Mouse (Mus musculus) left cerebral cortex, adult 11 months (tissue): ENCODE results near the gene Ube2s.
"Not testable (repeated sequence)": the region's sequence is repeated elsewhere in the genome, so short reads cannot be mapped to it uniquely, and the experiment has no call there.

Experiments
- DNase-seq: peaks from one replicate; pipeline ENCODE4 v3.0.0; 2022; ENCODE audit warnings: low spot score

The Ube2s gene

DNA sequence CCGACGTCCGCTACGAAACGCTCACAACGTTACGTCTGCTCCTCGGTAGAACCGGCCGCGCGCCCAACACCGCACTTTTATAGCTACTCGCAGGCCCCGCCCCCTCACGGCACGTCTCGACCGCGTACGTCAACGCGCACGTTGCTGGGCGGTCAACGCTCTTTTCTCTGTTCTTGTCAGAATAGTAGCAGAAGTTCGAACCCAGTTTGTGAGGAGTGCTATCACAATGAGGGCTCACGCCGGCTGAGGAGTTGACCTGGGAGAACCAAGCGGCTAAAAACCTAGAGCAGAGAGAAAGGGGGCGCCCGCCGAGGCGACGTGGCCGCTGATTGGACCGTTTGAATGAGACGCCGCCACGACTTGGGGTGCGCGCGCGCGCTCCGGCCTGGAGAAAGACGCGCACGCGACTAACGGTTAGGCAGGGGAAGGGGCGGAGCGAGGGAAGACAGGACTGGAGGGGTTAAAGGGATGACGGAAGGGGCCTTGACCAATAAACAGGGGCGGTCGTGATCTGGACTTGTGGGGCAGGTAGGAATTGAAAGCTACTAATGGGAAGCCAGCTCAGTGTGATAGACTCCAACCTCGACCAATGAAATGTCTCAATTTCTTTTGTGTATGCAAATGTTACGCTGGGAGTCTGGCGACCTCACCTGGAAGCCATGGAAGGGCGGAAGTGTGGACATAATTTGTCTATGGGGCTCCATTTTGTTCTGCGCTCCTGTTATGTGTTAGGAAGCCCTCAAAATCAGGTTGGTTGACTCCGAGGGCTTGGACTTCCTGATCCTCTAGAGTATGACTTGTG lies at the start of gene Ube2s:
Gene Ube2s, minus strand, starts transcription at position 288 of the 802 bp plus-strand sequence.
- peak; percentile 99 for DNase-seq

DNA sequence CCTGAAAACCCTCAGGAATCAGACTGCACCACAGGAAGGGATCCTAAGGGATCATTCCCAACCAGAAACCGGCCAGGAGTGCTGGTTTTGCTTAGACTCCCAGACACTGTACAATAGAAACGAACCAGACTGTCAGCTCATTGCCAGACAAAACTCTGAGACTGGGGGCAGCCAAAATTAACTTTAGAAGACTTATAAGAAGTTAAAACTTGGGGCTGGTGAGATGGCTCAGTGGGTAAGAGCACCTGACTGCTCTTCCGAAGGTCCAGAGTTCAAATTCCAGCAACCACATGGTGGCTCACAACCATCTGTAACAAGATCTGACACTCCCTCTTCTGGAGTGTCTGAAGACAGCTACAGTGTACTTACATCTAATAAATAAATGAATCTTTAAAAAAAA lies 48.5 kb upstream of the Ube2s start:
- not testable (repeated sequence) for DNase-seq

DNA sequence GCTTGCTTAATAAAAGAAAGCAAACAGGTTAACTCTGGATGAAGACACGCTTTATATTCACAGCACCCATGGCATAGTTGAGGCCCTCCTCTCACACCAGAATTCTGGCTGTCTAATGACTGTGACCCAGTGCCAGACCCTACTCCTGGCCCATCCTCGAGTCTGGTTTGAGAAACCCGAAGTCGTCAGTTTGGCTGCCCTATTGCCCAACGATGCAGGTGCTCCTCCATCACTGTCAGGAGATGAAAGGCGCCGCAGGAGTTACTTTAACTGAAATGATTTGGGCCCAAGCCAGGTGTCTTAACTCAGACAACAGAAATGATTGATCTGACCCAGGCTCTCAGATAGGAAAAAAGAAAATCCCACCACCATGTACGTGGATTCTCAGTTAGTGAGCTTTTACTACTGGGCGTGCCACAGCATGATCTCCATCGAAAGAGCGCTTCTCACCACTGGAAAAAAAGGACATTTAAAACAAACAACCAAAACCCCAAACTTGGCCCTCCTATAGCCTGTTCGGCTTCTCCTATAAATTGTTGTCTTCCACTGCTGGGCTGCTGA lies 47.1 kb upstream of the Ube2s start:
- DNase-seq = no peak

DNA sequence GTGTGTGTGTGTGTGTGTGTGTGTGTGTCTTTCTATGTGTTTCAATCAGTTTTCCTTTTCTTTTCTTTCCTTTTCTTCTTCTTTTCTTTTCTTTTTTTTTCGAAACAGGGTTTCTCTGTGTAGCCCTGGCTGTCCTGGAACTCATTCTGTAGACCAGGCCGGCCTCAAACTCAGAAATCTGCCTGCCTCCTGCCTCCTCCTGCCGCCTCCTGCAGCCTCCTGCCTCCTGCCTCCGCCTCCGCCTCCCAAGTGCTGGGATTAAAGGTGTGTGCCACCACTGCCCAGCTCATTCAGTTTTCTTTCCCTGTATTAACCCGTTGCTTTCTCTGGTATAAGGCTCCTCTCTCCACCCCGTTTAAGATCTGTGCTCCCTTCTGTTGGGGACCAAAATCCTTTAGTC lies 44.9 kb upstream of the Ube2s start:
- DNase-seq = no peak

DNA sequence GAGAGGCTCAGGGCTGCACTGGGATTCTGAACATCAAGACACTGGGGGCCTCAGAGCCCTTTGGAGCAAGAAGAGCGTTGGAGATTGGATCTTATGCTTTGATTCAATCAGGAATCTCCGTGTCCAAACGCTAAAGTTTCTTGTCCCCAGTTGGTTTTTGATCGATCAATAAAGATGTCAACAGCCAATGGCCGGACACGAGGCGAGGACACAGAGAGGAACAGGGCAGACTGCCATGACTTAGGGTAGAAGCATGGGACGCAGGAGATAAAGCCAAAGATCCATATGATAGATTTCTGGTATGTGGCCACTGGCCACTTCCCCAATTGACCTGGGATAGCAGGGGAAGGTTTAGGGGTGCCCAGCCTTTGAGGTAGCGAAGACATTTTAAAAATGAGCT lies 44.1 kb upstream of the Ube2s start:
- DNase-seq = no peak

DNA sequence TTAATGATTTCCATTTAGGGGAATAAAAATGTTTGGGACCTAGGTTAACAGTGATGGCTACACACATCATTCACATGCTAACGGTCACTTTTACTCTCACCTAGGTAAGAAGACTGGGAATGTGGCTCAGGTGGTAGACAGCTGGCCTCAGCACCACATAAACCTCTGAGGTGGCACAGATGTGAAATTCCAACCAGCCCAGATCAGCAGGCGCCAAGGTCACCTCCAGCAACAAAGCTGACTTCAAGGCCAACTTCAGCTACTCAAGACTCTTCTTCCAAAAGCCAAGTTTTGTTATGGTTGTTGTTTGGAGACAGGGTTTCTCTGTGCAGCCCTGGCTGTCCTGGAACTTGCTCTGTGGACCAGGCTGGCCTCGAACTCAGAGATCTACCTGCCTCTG lies 41.2 kb upstream of the Ube2s start:
- no peak for DNase-seq

DNA sequence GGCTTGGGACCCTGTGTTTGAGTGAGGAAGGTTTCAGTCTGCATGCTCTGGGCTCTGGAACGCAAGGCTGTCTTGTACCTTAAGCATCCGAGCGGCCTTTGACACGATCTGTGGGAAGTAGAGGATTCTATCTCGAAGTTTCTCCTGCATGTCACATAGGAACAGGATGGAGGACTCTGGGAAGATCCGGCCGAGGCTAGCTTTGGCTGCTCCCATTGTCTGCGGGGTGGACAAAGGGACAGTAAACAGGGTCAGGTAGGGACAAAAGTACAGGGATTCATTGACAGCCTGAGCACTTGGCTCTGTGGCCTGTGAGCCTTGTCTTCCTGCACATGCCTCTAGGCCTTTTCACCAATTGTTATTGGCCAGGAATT lies 38.9 kb upstream of the Ube2s start:
- no peak for DNase-seq

DNA sequence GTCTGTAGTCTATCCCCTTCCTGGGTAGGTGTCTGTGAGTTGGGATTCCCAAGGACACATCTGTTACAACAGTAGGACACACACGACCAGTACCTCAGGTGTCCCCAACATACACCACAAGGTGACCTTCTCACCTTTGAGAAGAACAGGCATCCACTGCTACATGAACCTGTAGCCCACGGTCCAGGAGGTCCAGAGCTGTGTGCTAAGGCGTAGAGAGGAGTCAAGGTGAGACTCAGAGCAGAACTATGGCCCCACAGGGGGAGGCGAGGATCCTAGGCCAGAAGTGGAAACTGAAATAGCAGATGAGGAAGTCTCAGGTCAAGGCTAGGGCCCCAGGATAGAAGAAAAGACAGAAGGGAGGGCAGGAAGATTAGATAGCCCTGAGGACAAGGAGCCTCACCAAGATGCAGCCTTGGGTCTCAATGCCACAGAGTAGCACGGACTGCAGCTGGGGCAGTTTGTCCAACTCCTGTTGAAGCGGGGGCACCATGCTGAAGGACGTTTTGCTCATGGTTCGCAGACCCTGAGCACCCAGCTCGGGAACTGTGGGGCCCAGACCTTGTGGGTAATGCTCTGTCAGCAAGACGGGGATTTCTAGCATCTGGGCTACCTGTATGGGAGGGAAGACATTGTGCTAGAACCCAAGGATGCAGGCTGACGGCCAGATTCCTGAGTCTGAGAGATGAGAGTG lies 38.4 kb upstream of the Ube2s start:
- DNase-seq = no peak

DNA sequence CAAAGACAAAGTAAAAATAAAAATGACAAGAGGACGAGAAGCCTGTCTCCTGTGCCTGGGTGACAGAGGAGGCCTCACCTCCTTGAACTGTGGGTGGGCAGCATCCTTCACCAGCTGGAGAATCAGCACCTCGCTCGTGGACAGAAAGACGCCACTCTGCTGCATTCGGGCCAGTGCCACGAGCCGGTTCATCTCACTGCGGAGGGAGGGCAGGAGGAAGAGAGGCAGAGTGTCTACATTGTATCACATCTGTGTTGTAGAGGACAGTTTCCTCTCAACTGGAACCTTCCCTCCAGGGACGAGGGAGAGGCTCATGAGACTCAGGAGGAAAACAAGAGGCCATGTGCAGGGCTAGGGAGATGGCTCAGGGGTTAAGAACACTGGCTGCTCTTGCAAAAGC lies 37.0 kb upstream of the Ube2s start:
- DNase-seq = no peak

DNA sequence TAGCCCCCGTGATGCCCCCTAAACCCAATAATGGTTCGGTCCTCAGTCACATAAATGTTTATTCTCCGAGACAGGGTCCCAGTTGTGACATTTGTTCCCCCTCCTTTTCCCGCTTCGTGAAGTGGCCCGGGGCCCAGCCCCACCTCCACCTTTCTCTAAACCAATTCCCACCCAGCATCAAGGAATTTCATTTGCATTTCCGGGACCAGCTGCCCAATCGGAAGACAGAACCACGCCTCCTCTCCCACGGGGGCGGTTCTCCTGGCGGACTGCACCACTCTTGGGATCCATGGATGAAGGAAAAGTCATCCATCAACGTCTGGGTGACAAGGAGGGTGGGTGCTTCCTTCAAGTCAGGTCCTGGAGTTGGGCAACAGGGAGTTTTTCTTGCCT lies 32.5 kb upstream of the Ube2s start:
- DNase-seq = peak; percentile 89

DNA sequence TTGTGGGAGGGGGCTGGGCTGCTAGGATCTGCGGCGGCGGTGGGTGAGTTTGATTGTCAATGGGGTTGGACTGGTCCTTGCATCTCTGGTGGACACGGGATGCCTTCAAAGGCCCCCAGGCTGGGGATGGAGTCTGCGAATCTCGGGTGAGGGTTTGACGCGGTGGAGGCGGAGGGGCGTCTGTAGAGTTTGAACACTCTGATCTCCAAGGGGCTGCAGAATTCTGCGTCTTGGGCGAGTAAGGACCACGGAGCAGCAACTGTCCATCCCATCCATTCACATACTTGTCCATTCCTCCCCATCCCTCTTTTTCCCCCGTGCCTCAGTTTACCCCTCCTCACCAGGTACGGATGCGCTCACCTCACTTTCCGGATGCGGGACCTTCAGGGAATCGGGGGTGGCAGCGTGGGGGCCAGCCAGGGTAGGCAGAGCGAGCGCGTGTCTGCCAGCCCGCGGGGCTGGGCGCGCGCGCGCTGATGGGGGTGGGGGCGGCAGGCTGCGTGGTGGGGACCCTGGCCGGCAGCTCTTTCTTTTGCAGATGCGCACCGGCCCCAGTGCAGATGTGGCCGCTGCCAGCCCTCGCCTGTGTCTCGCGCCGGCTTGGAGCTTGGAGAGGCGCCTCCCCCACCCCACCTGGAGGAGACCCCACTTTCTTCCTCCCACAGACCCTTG lies 32.0 kb upstream of the Ube2s start, which contains the start of gene Shisa7:
Gene Shisa7, minus strand, starts transcription at position 452 of the 672 bp plus-strand sequence.
- DNase-seq = no peak

DNA sequence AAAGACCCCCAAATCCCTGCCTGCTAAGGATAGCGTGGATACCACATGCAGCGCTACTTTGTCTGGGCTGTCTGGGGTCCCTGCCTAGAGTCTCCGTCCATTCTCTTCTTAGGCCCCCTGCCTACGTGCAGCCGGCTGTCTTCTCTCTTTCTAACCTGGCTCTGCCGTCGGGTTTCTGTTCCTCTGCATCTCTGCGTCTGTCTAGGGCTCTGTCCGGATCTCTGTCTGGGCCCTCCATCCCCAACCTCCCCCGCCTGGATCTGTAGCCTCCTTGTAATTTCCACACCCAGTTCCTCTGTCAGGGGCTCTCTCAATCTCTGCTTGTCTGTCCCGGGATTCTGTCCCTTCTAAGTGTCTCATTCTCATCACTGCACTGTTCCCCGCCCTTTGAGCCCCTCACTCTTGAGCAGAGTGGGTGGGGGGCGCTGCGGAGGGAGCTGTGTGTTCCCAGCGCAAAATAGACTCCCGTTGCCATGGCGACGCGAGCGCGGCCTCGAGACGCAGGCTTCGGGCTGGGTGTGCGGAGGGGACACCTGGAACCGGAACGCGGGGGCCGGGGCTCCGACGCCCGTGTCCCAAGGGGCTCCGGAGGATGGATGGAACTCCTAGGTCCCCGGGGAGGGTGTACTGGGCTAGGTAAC lies 31.3 kb upstream of the Ube2s start:
- peak; percentile 74 for DNase-seq

DNA sequence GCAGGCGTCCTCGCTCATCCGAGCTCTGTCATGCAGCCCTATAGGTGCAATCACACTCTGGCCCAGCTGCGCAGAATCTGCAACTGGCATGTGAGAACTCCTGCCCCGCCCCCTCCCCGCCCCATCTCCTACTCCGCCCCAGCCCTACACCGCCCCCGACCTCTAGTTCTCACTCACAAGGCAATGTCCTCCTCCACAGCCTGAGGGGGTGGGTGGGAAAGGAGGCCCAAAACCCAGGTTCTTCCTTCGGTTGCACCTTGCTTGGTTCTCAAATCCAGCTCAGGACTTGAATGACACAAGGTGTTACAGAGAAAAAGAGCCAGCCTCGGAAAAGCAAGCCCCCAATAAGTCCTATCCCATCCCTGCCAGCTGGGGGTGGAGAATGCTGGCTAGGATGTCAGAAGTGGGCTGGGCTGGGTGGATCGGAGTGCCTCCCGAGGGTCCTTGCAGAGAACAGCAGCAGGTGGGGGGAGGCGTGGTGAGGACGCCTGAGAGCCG lies 30.3 kb upstream of the Ube2s start:
- DNase-seq = no peak

DNA sequence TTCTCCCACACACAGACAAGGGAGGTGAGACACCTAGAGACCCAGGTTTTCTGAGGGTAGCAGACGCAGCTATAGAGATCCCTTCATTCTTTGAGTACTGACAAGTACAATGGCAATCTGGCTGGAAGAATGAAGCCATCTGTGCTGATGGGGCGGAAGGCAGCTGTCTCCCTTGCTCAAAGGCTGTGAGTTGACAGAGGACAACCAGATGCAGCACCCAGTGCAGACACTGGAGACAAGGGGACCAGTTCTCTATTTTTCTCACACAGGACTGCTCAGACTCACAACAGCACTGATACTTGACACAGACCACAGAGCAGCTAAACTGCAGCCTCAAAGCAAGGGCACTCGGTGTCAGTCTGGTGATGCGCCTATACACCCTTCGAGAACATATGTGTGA lies 29.7 kb upstream of the Ube2s start:
- no peak for DNase-seq

DNA sequence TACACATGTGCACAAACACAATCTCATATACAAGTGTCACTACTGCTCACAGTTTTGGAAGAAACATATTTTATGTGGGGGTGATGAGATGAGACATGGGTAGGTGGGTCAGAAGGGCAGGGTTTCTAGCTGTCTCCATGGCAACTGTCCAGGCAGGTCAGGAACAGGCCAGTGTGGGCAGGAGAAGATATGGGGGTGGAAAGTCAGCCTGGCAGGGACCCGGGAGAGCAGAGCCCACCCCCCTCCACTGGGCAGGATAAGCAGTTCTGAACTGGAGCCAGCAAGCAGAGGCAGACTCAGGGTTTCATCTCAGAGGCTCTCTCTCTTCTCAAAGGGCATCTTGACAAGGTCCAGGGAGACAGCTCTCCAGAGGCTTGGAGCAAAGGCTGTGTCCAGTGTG lies 25.2 kb upstream of the Ube2s start:
- DNase-seq = no peak

DNA sequence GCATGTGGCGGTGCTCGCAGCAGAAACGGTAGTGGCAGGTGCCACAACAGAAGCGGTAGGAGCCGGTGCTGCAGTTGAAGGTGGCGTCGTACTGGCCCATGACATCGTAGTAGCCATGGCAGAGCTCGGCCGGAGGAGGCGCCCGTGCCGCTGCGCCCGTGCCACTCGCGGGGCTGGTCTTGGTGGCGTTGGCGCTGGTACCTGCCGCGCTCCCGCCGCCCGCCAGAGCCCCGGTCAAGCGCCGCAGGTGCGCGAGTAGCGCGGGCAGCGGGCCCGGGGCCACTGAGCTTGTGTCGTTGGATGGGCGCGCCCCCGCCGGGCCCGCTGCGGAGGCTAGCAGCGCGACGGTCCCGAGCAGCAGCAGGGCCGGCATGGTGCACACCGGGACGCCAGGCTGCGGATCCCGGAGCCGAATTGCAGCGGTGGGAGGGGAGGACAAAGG lies 24.0 kb upstream of the Ube2s start:
- no peak for DNase-seq

DNA sequence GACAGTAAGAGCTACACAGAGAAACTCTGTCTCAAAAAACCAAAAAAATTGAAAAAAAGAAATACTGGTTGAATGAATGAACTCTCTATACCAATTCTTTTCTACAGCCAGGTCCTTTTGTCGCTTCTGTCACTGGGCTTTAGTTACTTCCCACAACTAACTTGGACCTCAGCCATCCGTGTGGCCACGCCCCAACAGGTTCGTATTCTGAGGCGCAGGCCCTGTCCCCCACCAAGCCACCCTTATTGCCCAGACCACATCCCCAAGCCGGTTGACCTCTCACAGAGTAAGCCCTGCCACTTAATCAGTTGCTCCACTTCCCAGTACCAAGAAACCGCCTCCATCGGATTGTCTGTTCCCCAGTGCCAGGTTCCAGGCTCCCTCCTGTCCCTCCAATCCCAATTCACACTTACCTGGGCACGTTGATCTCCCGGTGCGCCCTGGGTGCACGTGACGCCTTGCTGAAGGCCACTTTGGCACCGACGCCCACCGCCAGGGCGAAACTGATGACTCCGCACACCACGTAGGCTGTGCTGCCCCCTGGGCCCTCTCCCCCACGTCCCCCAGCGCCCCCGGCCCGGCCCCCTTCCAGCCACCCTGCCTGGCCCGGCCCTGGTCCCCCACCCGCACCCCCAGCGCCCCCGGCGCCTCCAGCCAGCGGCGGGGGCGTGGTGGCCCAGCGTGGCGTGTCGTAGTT lies 23.4 kb upstream of the Ube2s start:
- DNase-seq = no peak

DNA sequence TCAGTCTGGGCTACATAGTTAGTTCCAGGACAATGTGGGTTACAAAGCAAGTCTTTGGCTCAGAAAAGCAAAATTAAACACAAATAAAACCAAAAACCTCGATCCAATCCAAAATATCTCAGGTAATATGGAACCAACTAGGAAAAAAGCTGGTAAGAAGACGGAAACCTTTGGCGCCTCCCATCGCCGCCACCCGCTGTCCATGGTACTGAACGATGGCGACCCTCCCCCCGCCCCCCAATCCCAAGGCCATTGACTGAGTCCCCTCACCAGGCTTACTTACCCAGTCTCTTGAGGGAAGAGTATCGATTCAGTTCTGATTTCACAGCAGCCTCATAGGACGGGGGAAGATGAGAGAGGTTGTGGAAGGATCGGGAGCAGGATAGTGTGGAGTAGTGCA lies 18.1 kb upstream of the Ube2s start:
- DNase-seq = no peak

DNA sequence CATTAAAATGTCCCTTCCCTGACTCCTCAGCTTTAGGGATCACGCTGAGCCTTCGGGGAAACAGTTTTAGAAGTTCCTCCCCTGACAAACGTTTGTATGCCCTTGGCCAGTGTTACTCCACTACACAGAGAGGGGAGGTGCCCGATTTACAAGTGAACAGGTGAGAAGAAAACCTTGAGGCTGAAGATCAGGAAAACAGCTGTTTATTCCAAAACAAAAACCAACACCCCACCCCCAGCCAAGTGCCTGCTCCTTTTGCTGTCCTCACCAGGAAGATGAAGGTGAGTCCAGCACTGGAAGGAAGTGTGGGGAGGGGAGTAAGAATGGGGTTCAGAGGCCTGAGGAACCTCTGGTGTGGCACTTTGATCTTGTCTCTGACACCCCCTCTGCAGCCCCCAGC lies 13.0 kb upstream of the Ube2s start:
- no peak for DNase-seq

DNA sequence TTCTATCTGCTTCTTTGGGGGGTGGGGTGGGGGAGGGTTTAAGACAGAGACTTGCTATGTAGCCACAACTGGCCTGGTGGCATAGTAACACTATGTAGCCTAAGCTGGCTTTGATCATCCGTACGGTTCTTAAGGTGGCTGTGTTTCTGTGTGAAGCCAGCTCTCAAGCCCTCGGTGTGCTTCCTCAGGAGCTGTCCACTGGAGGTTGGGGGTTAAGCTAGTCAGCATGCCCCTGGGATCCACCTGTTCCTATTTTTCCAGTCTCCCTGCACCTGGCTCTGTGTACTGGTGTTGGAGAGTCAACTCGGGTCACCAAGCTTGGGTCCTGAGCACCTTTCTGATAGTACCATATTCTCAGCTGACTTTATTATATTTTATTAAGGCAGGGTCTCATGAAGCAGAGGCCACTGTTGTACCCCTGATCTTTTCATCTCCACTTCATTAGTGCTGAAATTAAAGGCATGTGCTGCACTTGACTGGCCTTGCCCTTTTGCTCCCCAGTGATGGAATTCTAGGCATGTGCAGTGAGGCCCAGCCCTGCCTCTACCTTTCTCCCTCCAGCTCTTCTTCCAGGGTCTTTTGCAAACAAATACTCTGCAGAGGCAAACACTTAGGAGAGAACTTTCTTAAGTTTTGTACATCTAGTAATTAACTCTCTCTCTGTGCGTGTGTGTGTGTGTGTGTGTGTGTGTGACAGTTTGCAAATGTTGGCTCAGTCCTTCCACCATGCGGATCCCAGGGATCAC lies 9.9 kb upstream of the Ube2s start:
- no peak for DNase-seq

DNA sequence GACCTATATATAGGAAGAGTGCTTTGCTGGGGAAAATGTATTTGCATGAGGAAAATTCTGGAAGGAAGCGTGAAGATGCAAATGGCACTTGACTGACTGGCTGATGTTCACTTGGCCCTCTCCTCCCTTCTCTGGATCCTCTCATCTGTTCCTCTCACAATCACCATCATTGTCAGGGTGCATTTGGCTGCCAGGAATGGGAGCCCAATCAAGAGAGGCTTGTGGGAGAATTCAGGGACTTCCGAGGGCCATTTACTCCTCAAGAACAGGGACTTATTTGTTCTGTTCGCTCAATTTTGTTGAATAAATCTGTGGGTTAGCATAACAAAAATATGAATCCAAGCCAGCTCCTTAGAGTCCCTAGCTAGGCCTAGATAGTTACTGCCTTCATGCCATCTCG lies 9.3 kb upstream of the Ube2s start:
- no peak for DNase-seq
